Mouse (Mus musculus) adrenal gland, postnatal 36 days (tissue): ENCODE data around the gene Slc10a6. TPM values are rescaled to one million over a fixed set of nuclear protein-coding genes. Genes with fewer than 3 reads are reported as not detected.

ENCODE experiments used
- DNase-seq, 2 experiments: peaks; one replicate each; pipeline ENCODE4 v3.0.0; 2021; ENCODE audit warnings: mixed read lengths in 1 of 2
- total RNA-seq, 2 experiments: library from RNA; stranded (reverse); gene quantifications; 2 replicates each; pipeline ENCODE4 v1.2.3; 2021

Slc10a6 gene
- total RNA-seq, 2 experiments from 2014 or later = 1.0 to 3.6 TPM

GRCm38 (mm10) chr5:103620301-103620973 lies 8.8 kb downstream of the Slc10a6 start:
- DNase-seq = no peak

- no peak for DNase-seq
These were observed 12.0 kb downstream of the Slc10a6 start for GRCm38 (mm10) chr5:103617191-103617590.

GRCm38 (mm10) chr5:103614356-103614755 lies 14.8 kb downstream of the Slc10a6 start:
- no peak for DNase-seq

- no peak for DNase-seq
These were observed 16.9 kb downstream of the Slc10a6 start for GRCm38 (mm10) chr5:103612316-103612715.

GRCm38 (mm10) chr5:103610856-103611472 lies 18.2 kb downstream of the Slc10a6 start:
- DNase-seq = no peak

GRCm38 (mm10) chr5:103610148-103610547 lies 19.1 kb downstream of the Slc10a6 start:
- DNase-seq = no peak

- no peak for DNase-seq
These were observed 23.5 kb downstream of the Slc10a6 start for GRCm38 (mm10) chr5:103605707-103606106.

- DNase-seq = no peak
These were observed 25.9 kb downstream of the Slc10a6 start for GRCm38 (mm10) chr5:103603115-103603893.

GRCm38 (mm10) chr5:103598881-103599280 lies 30.3 kb downstream of the Slc10a6 start:
- DNase-seq = no peak

GRCm38 (mm10) chr5:103598264-103598663 lies 30.9 kb downstream of the Slc10a6 start:
- no peak for DNase-seq

- no peak for DNase-seq
These were observed 31.6 kb downstream of the Slc10a6 start for GRCm38 (mm10) chr5:103597604-103598003.

- DNase-seq = no peak
These were observed 32.6 kb downstream of the Slc10a6 start for GRCm38 (mm10) chr5:103596467-103597146.

GRCm38 (mm10) chr5:103595394-103596226 lies 33.6 kb downstream of the Slc10a6 start:
- DNase-seq = no peak

- no peak for DNase-seq
These were observed 35.6 kb downstream of the Slc10a6 start for GRCm38 (mm10) chr5:103593575-103593974.

- DNase-seq = no peak
These were observed 36.5 kb downstream of the Slc10a6 start for GRCm38 (mm10) chr5:103592706-103593105.

GRCm38 (mm10) chr5:103591846-103592245 lies 37.4 kb downstream of the Slc10a6 start:
- DNase-seq = no peak

GRCm38 (mm10) chr5:103587219-103587618 lies 42.0 kb downstream of the Slc10a6 start:
- DNase-seq = peak; percentile 37 to 47

- peak; percentile 8 to 15 for DNase-seq
These were observed 49.4 kb downstream of the Slc10a6 start for GRCm38 (mm10) chr5:103579680-103580420.

GRCm38 (mm10) chr5:103569446-103569845 lies 59.8 kb downstream of the Slc10a6 start:
- peak; percentile 23 to 27 for DNase-seq

GRCm38 (mm10) chr5:103568034-103568433 lies 61.2 kb downstream of the Slc10a6 start:
- no peak for DNase-seq

GRCm38 (mm10) chr5:103560546-103560945 lies 68.7 kb downstream of the Slc10a6 start:
- no peak for DNase-seq
